Mouse (Mus musculus) adrenal gland (tissue): ENCODE results near the gene Ist1.

Experiments used
- intact Hi-C: fragments of 180-260 bp; cut with DNase I; formaldehyde crosslinking; loops from one replicate; pipeline ENCODE4 v1.15.1; 2025

The Ist1 gene

DNA sequence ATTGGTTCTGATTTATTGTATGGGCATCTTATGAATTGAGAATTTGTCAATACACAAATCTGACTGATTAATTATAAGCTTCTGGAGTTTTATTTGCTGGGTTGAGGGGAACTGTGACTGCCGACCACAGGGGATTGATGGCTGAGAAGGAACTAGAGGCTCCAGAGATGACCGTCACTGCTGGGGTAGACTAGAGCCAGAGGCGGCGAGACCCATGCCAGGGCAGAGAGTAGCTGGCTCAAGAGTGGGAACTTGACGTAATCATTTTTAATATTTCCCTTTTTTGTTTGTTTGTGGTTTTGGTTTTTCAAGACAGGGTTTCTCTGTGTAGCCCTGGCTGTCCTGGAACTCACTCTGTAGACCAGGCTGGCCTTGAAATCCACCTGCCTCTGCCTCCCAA, 5.8 kb downstream of the Ist1 start:
- intact Hi-C loops: no loop called here

DNA sequence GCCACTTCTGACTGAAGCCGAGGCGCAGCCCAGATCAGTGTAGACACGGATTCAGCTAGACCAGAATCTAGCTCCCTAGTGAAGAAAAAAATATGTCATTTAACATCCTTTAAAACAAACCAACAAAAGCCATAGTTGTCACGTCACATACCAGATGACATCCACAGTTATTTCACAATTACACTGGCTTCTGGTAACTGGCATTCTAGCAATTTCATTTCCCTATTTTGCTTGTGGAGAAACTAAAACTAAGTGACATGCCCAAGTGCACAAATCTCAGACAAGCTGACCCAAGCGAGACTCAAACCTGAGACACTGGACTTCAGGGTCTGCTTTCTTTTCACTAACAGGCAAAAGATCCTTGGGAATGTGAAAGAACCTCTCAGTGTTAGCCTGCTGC, 10.9 kb downstream of the Ist1 start:
- intact Hi-C loops: loop anchor here (5.0 kb wide), 1 partner anchor 125 kb away; no protein-coding TSS in a partner anchor

DNA sequence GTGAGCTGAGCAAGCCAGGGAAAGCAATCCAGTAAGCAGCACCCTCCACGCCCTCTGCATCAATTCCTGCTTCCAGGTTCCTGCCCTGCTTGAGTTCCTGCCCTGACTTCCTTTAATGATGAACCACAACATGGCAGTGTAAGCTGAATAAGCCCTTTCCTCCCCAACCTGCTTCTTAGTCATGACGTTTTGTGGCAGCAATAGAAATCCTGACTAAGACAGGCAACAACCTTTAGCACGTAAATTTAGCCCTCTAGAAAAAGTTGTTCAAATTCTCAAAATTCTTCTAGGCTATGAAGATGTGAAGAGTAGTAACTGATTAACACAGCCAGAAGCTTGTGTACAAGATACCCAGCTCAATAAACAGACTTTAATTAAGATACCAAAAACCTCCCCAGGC, 11.5 kb downstream of the Ist1 start:
- intact Hi-C loops: loop anchor here (5.0 kb wide), 1 partner anchor 124 kb away; no protein-coding TSS in a partner anchor

DNA sequence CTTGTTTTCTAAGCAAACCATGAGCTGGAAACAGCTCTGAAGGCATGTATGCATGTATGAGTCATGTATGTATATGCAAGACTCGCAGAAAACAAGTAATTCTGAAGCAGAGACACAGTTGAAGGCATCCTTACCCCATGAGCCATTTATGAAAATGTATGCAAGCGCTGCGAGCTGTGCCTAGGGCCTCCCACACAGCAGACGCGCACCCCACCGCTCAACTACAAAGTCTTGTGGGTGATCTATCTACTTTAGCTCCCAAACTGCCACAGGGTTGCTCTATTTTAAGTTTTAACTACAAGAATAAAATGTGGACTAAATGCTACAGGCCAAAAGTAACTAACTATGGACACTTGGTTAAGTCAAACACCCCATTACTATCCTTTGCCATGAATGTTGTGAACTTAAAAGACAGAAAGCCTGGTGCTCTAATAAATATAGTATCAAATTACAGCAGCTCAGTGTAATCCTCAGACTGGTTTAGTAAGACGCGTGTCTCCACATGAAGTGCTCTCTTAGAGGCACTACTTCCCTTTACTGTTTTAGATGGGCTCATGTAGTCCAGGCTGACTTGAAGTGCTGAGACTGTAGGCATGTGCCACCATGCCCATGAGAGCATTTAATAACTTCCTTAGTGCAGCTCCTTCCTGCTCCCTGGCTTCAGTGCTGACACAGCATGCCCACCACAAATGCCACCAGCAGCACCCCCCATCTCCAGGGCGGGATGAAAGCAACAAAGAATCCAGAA, 17.0 kb downstream of the Ist1 start:
- intact Hi-C loops: no loop called here

DNA sequence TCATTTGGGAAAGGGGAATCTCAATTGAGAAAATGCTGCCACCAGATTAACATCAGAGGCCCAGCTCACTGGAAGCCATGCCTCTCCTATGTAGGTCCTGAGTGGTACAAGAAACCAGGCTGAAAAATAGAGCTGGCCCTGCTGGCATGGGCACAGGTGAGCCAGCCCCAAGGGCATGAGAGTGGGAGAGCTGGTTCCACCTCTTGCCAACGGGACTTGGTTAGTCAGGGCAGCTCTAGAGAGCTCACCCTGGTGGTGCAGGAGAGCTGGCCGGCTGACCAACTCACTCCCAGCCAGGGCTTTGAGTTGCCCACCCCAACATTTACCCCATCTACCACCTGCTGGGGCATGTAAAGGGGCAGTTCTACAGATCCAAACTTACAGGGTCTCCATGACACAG, 19.5 kb downstream of the Ist1 start:
- intact Hi-C loops: no loop called here

DNA sequence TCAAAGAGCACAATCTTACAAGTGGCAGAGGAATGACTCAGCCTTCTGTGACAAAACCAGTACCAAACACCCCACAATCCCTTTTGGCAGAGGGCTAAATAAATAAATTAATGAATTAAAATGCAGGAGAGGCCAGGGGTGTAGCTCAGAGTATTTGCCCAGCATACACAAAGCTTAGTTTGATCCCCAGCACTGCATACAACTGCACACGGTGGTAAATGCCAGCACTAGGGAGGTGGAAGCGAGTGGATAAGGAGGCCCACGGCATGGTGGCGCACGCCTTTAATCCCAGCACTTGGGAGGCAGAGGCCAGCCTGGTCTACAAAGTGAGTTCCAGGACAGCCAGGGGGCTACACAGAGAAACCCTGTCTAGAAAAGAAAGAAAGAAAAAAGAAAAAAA, 20.4 kb downstream of the Ist1 start:
- intact Hi-C loops: no loop called here

DNA sequence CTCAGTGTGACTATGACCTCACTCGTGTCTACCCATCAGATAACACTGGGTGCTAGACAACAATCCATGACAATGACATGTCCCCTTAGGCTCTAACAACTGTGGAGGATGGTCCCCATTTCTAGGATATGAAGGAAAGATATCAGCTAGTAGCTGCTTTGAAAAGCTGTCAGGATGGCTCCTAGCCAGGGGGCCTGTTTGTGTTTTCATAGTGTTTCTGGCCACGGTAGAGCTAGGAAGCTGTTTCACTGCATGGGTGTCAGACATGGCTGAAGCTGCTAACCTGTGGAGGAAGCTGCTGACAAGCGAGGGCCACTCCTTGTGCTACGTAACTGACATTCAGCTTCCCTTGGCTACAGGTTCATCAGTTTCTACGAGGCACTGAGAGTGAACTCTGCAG, 26.4 kb downstream of the Ist1 start:
- intact Hi-C loops: no loop called here

DNA sequence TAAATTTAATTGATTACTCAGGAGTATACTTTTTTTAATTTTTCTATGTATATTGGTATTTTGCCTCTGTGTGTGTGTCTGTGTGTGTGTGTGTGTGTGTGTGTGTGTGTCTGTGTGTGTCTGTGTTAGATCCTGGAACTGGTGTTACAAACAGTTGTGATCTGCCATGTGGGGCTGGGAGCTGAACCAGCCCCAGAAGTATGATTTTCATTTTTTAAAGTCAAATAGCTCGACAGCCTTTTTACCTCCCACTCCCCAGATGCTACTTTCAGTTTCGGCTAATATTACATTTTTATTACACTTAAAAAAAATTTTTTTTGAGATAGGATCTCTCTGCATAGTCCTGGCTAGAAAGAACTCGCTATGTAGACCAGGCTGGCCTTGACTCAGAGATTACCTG, 30.7 kb downstream of the Ist1 start:
- intact Hi-C loops: no loop called here

DNA sequence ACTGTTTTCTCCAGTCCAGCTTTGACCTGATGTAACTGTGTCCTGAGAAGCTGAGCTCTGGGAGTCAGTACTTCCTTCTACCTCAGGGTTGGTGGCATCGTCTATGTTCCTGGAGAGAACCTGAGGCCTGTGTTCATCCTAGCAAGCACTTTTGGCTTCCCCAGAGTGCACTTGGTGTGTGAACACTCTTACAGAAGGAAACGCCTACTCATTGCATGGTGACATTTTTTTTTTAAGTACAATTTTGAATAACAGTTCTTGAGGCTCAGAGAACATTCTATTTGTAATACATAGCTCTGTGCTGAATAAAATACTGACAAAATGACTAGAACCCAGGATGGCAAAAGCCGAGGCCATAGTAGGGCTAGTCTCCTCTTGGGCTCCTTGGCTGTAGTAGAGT, 36.2 kb downstream of the Ist1 start:
- intact Hi-C loops: no loop called here

DNA sequence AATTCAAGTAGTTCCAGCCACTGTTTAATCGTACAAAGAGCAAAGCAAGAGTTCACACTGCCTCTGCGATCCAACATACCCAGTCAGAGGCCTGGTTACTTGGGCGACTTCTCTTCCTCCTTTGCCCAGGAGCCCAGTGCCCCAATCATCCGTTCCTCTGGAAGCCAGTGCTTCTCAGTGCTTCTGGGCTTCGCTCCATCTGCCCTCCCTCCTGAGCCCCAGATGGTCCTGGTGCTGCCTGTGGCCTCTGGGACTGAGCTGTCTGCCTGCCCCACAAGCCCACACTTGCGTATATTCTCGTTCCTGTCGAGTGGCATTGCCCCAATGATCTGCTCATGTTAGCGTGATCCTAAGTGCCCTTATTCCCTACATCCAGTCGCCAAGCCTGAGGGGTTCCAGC, 42.3 kb downstream of the Ist1 start:
- intact Hi-C loops: no loop called here

DNA sequence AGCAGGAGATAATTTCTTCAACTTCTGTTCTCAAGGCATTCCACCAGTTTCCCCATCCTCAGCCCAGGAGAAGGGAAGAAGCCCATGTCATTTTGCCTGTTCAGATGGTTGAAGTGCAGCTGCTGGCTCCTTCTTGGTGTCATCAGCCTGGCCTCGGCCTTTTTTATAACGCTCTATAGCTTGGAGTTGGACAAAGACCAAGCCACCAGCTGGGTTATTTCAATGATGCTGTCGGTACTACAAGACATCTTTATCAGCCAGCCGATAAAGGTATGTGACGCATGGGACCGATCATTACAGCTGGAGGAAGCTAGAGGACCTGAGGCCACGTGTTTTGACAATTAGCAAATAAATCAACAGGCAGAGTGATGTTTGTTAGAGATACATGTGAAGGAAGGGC, 44.6 kb downstream of the Ist1 start:
- intact Hi-C loops: no loop called here

DNA sequence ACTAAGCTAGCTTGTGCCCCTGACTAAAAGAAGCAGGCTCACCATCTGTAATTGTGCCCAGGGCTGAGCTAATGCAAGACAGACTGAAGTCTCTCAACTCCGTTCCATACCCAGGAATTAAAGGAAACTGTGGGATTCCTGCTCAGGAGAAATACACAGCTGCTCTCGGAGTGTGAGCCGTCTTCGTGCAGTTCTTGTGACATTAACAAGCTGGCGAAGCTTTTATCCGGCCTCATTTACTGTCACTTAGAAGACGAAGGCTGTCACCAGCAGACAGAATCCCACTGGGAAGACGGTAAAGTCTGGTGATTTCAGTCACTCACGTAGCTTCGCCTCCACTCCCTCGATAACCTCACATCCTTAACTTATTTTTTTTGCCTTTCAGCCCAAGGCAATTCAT, 45.7 kb downstream of the Ist1 start:
- intact Hi-C loops: no loop called here

DNA sequence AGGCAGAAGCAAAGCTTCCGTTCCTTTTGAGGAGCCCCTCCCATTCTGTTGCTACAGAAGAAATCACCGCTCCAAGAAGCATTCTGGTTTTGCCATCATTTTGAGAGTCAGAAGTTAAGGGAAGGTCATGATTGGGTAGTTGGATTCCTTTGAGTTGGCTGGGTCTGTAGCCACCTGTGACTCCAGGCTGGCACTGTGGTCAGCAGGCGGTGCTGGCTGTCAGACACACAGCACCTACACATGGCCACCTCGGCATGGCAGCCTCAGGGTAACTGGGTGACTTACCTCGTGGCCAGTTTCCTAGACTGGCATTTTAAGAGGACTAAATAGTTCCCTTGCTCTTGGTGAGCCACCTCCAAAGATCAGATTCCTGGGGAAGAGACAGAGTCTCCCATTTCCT, 51.8 kb downstream of the Ist1 start:
- intact Hi-C loops: no loop called here

DNA sequence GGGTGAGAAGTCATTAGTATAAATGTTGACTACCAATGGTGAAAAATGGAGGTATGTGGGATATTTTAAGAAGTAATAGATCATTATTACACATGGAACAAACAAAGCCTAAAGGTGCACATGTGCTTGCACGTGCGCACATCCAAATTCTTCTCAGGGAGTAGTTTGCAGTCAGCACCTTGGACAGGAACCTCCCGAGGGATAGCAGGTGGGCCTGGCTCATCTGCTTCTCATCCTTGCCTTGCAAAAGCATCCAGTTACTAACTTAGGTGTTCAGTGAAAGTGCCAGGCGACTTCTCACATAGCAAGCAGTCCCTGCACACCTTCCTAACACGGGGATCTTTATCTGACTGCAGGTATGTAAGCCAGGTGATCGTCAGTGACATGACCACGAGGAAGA, 52.6 kb downstream of the Ist1 start:
- intact Hi-C loops: no loop called here

DNA sequence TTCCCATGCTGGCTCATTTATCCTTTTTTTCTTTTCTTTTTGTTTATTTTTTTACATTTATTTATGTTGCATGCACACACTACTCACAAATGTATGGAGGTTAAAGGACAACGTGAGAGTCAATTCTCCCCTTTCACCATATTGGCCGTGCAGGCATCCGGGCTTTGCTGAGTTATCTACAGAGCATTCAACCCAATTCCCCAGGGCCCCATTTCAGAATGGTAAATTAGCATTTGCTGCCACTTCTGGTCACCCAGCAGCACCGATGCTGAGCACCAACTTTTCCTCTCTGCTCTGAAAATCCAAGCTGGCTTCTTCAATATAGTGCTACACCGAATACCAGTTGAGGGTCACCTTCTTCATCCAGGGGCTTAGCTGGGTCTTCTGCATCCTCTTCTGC, 54.2 kb downstream of the Ist1 start:
- intact Hi-C loops: no loop called here

DNA sequence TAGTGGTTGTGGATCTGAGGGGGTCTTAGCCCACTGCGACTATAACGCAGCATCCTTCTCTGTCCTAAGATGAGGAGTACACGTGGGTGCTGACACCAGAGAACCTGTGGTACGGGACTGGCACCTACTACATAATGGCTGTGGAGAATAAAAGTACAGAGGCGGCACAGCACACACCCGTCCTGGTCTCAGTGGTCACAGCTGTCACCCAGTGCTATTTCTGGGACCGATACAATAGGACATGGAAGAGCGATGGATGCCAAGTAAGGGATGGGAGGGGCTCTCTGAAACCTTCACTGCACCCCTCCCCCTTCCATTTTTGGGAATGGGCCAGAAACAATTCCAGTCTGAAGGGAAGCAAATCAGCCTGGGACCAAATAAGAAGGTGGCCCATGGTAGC, 57.9 kb downstream of the Ist1 start:
- intact Hi-C loops: no loop called here

DNA sequence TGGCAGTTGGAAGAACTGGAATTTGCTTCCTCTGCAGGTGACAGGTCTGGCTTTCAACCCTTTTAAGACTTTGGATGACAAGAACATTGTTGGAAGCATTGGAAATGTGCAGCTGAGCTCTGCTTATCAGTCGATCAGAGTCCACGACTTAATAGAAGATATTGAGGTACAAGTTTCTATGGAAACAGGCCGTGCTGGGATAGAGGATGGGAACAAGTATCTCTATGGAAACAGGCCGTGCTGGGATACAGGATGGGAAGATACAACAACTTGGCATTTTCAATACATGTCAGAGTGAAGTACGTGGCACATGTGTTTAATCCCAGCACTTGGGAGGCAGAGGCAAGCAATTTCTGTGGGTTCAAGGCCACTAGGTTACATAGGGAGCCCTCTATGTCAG, 60.6 kb downstream of the Ist1 start:
- intact Hi-C loops: no loop called here

DNA sequence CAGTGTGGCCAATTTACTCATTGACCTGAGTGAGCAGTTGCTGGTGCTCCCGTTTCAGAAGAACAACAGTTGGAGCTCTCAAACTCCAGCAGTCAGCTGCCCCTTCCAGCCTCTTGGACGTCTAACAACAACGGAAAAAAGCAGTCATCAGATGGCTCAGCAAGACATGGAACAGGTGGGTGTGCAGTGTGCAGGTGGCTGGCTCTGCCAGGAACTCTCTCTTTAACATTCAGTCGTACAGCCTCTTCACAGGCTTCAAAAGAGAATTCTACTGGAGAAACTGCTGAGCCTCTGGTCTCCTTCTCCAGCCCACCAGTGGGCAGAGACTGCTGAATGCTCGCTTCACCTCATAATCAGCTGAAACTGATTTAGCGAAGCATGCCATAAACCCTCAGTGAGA, 64.4 kb downstream of the Ist1 start:
- intact Hi-C loops: no loop called here
